Mouse (Mus musculus) small intestine, adult 2 months (tissue): ENCODE data around the gene Col6a1.

Experiments used
- CTCF ChIP-seq: fragments of 200-500 bp; IDR thresholded peaks from 2 replicates; pipeline ENCODE4 v1.5.1; 2012; ENCODE audit warnings: low read depth, mild to moderate bottlenecking, control low read depth, inconsistent platforms, low read length, moderate library complexity, mixed read lengths; ENCODE audit not compliant: insufficient replicate concordance, insufficient read length; ENCODE audit errors: extremely low read depth
- POLR2A ChIP-seq: fragments of 200-500 bp; IDR thresholded peaks from 2 replicates; pipeline ENCODE4 v1.6.1; 2012; ENCODE audit warnings: low read depth, mild to moderate bottlenecking, control low read depth, inconsistent platforms, low read length, moderate library complexity

DNA sequence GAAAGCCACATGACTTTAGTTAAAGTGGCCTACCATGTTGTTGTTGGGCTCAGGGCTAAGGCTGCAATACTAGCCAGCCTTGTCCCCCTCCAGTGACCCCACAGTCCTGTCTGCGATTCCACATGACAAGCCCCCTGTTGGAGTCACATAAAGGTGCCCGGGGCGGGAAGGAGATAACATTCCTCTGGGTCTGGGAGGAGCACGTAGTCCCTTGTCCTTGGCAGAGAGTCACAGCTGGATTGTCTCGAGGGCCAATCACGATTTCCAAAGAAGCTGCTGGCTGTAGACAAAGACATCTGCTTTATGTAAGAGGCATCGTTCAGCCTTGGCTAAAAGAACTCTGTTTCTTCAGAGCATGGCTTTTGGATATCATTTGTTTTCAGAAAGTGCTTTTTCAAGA is 31.2 kb downstream of the Col6a1 start:
- no peak for TF ChIP-seq CTCF
- TF ChIP-seq POLR2A = no peak
